Mouse (Mus musculus): Measurements from ENCODE around the gene Stx12.

GRCm38 (mm10) chr4:132805146-132805545 is 79.2 kb downstream of the Stx12 start:
- no peak for TF ChIP-seq CTCF (IDR thresholded peaks at IDR 0.05)
- TF ChIP-seq EP300 (IDR thresholded peaks at IDR 0.05; ENCODE audit: insufficient read depth, low read depth, low read length) = no peak
- TF ChIP-seq POLR2A (IDR thresholded peaks at IDR 0.05; ENCODE audit: insufficient read depth, low read depth, low read length) = no peak

All from heart, adult 2 months (tissue).